Mouse (Mus musculus) adrenal gland, postnatal 0 days (tissue): ENCODE measurements around the gene Srgap1. TPM values are rescaled to one million over a fixed set of nuclear protein-coding genes. Genes with fewer than 3 reads are reported as not detected.

Experiments
- polyA plus RNA-seq: library from polyadenylated mRNA; unstranded; fragments of >200 nt; fragmentation: Nextera tagmentation; extraction: Ambion mirVana; gene quantifications from 2 replicates; pipeline ENCODE4 v1.2.1, GENCODE M21; 2015

Gene Srgap1
- polyA plus RNA-seq = 4.9 and 6.2 TPM in 2 replicates

DNA sequence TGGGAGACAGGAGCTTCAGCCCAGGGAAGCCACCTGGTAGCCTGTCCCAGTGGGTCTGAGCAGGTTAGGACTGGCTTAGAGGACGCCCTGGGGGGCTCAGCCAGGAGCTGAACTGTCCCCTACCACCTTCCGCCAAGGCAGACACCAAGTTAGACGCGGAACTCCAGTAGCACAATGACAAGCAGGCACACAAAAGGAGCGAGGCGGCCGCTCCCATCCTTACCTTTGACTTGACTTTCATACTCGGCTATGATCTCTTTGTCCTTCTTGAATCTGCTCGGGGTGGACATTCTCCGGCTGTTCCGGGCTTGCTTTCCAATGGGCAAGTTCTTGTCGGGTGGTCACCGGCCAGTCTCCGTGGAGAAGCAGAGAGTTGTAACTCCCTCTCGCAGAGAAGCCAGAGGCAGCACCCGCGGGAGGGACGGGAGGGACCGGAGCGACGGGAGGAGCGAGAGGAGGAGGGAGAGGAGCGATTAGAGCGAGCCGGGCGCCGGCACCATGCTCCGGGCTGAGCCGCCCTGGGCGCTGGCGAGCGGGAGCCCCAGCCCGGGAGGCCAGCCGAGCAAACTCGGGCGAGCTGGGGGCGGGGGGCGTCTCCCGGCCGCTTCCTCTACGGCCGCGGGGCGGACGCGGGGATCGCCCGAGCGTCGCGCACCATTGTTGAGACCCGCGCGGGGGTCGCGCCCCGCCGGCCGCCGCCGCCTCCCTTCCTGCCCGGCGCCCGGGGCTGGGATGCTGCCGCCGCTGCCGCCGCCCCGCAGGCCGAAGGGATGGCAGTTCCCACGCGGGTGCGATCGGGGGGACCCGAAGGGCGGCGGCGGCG, at the start of gene Srgap1:
TSS of gene Srgap1 (minus strand) at position 412 of the 823 bp plus-strand sequence.

DNA sequence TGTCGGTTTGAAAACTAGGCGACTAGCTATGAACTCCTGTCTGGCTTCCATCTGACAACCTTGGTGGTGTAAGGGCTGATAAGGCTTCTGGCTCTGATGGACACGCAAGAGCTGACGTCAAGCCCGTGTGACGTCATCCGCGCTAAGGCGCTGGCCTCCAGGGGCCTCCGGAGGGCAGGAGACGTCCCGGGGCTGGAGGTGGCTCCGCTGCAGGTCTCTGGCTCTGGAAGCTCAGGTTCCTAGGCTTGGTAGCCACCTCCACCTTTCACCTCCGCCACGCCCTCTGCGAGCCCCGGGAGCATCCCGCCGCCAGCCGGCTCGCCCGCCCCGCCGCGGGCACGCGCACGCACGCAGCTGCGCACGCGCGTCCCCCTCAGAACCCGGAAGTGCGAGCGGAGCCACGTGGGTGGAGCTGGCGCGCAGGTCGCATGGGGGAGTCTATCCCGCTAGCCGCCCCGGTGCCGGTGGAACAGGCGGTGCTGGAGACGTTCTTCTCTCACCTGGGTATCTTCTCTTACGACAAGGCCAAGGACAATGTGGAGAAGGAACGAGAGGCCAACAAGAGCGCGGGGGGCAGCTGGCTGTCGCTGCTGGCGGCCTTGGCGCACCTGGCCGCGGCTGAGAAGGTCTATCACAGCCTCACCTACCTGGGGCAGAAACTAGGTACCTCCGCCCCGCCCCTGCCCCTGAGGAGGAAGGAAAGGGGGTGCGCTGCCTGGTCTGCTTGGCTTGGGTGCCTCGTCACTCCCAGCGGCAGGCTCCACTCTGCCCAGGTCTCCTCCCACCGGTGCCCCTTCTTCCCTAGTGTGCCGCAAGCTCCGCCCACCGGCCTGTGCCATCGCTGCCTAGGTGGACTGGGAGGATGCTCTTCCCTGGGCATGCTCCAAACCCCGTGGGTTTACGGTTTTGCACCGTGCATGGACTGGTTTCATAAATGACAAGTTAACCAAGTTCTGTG, 307.3 kb downstream of the Srgap1 start, which contains the start of gene BC048403:
TSS of gene BC048403 (plus strand) at position 390 of the 958 bp plus-strand sequence.

Other genes with a start within 250 kb of the Srgap1 start
- gene Rxylt1, start 50.1 kb upstream of the Srgap1 start, polyA plus RNA-seq = 71.4 and 74.5 TPM in 2 replicates